Mouse (Mus musculus) right cerebral cortex, postnatal 4 days (tissue): Measurements from ENCODE around the gene Slc5a10.
"Not testable (repeated sequence)": the region's sequence is repeated elsewhere in the genome, so short reads cannot be mapped to it uniquely, and the experiment has no call there.

Experiments
- DNase-seq: peaks from one replicate; pipeline ENCODE4 v3.0.0-alpha.2; 2022

The Slc5a10 gene

DNA sequence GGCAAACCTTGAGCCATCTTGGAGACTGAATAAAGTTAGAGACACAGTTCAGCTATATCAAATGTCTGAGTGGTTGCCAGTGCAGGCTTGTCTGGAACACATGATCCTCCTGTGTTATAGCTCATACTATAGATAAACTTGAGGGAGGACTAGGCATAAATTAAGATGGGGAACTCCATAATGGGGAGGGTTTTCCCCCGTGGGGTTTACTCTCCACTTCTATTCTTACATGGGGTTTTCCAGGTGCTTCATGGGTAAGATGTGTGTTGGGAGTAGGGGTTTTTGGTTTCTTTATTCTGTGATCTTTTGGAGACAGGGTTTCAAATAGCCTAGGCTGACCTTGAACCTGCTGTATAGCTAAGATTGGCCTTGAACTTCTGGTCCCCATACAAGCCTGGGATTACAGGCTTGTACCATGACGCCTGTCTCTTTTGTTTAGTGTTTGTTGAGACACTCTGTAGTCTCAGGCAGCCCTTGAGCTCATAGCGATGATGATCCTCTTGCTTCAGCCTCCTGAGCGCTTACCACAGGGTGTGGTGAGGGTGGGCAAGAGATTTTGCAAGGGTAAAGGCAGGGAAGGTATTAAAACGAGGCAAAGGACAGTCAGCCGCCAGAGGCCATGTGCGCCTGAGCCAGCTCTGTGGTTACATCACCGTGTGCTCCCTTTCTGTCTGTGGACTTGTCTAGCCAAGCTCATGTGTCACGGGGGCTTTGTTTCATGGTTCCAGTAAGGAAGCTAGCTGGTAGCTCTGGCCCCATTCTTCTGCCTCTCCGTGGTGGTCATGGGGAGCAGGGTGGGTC, 73.3 kb downstream of the Slc5a10 start:
- DNase-seq: no peak

DNA sequence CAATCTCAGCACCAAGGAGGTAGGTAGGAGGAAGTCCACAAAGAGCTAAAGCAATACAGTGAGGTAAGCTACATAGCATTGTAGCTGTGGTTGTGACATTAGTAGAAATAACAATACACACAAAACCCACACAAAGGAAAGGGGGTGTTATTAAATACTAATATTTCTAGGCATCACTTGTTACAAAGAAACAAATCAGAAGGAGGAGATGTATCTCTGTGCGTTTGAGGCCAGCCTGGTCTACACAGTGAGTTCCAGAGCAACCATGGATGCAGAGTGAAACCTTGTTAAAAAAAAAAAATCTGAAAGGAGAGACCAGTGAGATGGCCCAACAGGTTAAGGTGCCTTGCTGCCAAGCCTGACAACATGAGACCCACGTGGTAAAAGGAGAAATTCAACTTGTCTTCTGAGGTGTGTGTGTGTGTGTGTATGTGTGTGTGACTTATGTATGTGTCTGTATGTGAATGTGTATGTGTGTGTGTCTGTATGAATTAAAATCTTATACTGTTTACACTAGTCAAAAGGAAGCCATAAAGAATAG, 74.1 kb downstream of the Slc5a10 start:
- DNase-seq: no peak

DNA sequence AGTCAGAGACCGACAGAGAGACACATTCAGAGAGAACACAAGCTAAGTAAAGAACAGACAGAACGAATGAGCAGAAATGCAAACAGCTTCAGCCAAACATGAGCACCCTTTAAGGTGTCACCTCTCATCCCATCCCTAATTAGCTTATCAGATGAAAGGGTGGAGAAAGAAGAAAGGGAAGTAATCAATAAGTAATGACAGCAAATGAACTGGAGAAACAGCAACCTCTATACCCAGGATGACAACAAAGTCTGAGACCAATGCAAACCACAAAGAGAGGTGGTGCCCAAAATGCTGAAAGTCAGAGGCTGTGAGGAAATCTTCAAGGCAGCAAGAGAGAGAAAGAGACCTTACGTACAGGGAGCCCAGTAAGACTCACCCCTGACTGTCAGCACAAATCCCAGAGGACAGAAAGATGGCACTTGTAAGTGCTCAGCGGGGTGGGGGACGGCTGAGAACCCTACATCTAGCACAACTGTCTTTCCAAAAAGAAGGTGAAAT, 75.2 kb downstream of the Slc5a10 start:
- DNase-seq: no peak

DNA sequence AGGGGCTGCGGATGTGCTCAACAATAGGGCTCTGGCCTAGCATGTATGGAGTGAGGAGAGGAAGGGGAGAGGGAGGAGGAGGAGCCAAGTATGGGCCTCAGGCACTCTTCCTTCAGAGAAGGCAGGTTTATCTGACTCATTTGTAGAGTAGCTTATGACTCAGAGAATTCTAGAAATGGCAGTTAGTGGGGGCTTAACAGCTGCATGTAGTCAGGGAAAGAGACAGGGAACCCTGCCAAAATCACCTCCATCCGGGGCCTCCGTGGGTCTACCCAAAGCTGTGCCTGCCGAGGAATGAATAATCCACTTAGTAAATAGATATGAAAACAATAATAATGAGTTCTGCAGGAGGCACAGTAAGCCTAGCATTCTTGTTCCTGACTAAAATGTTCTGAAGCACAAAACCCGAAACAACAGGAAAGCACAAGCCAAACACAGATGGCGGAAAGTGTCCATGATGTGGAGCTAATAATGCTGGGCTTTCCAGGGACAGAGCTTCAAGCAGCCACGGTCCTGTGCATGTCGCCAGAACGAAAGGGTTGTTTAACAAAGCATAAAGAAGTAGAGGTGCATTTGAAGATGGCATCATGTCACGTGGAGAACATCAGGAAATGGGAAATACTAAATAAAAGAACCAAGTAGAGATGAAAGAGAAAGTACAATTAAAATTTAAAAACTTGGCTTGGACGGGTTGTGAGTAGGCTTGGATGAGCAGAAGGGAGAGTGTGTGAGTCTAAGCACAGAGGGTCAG, 75.9 kb downstream of the Slc5a10 start:
- no peak for DNase-seq

DNA sequence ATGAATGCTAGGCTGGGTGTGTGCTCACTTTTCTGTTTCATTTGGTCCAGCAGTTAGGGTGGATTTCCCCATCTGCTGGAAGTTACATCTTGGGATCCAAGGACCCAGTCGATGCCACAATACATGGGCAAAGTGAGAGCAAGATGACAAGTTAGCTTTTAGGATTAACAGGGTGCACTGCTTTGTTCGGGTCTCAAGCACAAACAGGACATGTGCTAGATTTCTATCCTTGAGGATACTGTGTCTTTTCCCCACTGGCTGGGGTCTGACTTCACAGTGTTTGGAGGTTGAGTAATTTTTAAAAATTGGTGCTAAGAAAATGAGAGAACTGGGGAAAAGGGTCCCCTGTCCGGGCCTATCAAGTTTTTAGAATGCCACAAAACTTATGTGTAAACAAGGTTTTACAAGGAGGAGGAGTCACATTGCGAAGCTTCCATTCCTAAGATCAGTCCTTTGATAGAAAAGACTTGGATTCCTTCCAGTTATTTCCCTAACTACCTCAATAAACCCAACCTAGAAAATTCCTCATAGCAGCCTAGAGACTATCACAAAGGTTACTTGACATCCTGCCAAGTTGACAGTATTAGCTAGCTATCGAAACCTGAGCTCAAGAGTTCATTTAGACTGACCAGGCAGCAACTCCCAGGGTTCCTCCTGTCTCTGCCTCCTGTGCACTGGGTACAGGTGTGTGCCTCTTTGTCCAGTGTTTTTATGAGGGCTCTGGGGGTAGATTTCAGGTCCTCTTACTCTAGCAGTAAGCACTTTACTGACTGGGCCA, 77.3 kb downstream of the Slc5a10 start:
- DNase-seq: no peak

DNA sequence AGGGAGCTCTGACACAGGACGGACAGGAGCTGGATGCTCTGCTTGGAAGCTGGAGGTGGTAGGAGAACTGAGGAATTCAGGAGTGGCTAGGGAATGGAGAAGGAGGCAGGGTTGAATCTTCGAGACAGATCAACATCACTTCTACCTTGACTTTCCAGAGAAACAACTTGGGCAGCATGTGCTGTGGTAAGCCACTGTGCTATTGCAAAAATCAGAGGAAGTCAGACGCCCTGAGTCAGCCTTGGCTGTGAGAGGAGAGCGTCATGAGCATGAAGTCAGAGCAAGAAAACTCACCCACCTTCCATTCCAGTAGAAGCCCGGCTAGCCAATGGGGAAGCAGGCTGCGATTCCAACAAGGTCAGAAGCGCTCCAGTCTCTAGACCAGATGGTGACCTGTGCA, 78.5 kb downstream of the Slc5a10 start:
- DNase-seq: no peak

DNA sequence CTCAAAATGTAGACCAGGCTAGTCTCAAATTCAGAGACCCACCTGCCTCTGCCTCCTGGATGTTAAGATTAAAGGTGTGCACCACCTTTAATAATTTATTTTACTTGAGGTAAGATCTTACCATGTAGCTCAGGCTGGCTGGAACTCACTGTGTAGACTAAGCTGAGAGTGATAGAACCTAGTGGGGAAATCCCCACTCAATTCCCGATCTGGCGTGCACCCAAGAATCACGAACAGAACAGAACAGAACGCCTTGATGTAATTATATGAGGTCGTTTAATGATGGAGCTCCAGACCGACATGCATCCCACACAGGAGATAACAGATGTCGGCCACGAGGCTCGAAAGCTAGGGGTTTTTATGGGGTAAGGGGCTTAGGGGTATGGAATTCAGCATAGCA, 80.0 kb downstream of the Slc5a10 start:
- not testable (repeated sequence) for DNase-seq

DNA sequence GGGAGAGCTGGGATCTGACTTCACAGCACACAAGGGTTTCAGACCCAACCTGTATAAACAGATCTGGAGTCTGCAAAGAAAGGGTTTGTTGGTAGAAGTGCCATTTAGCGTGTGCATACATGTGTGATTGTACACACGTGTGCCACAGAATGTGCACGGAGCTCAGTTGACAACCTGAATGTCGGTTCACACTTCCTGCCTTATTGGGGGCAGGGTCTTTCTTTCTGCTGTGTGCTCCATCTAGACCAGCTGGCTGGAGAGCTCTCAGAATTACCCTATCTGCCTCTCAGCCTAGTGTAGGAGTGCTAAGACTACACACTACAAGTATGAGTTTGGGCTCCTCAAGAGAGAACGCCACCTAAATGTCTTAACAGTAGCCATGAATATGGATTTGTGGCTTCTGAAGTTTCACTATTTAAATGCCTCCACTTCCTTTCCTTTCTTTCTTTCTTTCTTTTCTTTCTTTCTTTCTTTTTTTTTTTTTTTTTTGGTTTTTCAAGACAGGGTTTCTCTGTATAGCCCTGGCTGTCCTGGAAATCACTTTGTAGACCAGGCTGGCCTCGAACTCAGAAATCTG, 80.9 kb downstream of the Slc5a10 start:
- no peak for DNase-seq

DNA sequence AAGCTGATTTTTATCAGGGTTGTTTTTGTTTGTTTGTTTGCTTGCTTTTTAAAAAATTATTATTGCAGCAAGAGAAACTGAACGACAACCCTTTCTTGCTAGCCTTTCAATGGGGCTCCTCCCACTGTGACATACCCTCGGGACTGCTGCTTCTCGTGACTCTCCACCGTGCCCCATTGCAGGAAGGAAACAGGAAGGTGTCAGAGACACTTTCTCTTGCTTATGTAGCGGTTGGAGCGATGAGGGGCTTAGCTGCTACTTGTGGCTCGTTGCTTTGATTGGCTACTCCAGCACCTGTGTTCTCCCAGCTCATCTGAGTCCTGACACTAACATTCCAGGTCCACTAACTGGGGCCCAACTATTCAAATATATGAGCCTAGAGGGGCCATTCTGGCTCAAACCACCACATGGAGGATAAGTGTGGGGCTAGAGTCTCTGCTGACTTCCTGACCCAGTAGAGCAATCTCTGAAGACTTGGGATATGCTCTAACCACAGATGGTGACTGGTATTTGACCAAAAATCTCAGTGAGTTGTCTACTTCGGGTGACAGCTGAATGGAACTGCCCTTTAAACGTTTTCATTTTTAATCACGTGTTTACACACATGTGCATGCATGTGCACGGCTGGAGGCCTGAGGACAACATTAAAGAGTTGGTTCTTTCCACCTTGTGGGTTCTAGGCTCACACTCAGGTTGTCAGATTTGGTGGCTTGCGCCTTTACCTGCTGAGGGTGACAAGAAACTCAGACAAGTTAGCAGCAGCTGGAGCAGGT, 81.7 kb downstream of the Slc5a10 start:
- no peak for DNase-seq

DNA sequence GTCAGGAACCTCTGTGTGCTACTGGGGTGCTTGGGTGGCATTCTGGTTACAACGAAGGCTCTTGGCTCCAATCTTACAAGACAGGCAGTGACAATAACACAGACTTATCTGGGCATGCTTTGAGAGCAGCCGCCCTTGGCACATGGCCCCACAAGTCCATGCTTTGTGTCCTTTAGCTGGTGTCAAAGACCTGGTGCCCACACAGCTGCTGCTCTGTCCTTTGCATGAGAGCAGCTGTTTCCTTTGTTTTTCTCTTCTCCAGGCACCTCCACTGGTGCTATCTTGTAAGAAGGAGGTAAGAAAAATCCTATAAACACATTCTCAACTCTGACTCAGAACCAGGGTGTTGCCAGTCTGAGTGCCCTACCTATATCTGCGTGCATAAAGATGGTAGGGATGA, 82.8 kb downstream of the Slc5a10 start:
- DNase-seq: no peak

DNA sequence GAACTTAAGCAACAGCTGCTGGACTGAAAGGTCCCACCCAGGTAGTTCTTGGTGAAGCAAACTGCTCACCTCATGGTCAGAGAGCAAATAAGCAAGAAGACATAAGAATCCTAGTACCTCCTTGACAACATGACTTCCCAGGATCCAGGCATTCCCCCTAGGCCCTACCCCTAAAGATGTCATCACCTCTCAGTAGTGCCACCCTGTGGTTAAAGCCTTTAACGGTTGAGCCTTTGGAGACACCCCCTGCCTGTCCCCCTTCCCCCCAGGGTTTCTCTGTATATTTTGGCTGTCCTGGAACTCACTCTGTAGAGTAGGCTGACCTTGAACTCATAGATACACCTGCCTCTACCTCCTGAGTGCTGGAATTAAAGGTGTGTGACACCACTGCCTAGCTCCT, 83.2 kb downstream of the Slc5a10 start:
- no peak for DNase-seq

DNA sequence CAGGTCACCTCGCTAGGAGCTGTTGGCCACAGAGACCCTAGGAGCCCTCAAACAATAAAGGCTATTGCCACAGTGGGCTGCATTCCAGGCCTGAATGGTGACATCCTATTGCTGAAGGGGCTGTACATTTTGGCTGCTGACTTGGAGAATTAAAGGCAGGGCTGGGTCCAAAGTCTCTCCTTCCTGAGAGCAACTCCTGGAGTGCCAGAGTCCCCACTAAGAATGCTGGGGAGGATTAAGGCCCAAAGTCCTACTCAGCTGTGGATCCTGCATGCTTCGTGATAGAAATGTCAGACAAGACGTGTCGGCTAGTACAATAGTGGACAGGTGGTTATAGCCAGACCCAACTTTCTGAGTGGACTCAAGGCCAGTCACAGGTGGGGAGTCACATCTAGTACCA, 84.3 kb downstream of the Slc5a10 start:
- DNase-seq: not testable (repeated sequence)

DNA sequence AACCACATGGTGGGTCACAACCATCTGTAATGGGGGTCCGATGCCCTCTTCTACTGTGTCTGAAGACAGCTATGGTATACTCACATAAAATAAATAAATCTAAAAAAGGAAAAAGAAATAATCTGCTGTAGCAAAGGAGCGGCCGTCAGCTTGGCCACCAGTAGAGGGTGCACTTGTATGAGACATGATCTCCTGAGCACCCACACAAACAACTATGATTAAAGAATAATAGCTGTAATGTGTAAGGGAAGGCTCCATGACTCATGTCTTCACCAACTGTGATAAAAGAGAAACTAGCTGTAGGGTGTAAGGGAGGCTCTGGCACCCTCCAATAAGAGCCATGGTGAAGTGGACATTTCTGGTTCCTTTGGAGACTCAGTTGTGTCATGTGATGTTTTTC, 91.0 kb downstream of the Slc5a10 start:
- no peak for DNase-seq

DNA sequence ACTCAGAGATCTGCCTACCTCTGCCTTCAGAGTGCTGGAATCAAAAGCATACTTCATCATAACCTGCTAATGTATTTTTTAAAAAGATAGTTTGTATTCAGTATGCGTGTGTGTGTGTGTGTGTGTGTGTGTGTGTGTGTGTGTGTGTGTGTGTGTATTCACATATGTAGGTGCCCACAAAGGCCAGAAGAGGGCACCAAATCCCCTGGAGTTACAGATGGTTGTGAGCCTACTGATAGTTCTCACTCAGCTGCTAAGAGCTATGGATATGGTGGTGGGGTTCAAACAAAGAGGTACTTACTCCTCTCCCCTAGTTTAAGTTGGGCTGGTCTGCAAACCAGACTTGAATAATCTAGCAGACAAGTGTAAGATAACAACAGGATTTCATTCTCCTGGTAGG, 94.1 kb downstream of the Slc5a10 start:
- no peak for DNase-seq

DNA sequence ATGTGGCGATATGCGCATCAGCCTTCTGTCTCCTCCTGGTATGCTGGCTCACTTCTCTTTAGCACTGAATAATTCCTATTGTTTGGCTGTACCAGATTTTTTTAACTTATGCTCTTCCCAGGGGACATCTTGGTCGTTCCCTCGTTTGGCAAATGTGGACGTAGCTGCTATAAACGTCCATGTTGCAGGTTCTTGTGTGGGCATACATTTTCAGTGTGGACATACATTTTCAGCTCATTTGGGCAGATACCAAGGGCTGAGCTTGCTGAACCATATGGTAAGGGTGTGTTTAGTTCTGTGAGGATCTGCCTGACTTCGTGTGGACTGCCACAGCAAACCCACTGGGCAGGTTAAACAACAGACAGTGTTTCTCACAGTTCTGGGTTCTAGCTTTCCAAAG, 95.5 kb downstream of the Slc5a10 start:
- no peak for DNase-seq
